Mouse (Mus musculus): ENCODE measurements at regions not wholly inside any gene's neighbourhood (a gene's known extent, or its start where the extent isn't known, plus 50 kb on each side); places are given as distances from the start of the nearest gene placed in this dataset.

DNA sequence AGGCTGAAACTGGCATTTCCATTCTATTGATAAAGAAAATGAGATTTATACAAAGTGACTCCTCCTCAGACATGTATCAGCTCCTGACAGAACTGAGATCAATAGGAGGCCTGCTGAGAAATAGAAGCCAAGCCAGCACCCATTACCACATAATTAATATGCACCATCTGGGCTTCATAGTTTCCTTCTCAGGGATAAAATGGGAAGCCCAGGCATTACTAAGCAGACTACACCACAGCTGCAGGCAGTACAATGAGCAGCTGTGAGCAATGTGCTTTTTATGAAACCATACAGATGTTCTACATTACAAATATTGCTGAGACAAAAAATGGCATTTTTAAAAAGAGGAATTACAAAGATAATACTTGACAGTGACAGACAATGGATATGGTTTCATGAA, 950.1 kb downstream of the Otol1 start:
- H3K9me3 ChIP-seq, result no peaks in the 10 kb centered on the region
- H3K4me3 ChIP-seq, result no peak overlapping the region
- H3K4me1 ChIP-seq, result no peaks in the 10 kb centered on the region
- no peak overlapping the region for H3K27ac ChIP-seq (replicated peaks)
- H3K36me3 ChIP-seq, result no peaks in the 10 kb centered on the region
- peak; percentile 54; the same call in 1 of the 2 replicates for ATAC-seq (ENCODE audit: low FRiP score, low read depth)
- no peak overlapping the region for H3K4me2 ChIP-seq (replicated peaks)
- H3K27me3 ChIP-seq, result no peaks in the 10 kb centered on the region
- no peak overlapping the region for H3K9ac ChIP-seq (replicated peaks)

DNA sequence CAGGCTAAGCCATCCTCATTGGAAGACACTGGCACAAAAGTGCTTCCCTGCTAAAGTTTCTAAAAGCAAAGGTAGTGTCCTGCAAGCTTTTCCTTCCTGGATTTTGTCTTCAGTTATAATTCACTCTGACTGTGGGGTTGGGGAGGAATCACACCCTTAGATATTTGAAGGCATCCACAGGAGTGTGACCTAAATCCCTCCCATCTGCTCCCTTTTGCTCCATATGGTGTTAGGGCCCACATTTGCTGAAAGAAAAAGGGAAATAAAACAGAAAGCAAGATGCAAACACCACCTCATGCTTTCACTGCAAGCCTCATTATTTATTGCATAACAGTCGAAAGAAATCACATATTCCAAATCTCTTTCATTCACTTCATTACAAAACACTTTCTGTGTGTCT, 955.1 kb downstream of the Otol1 start:
- no peak overlapping the region for H3K4me2 ChIP-seq (replicated peaks)
- H3K4me1 ChIP-seq, result no peaks in the 10 kb centered on the region
- 83% methylated on average over 1 of the region's 1 CpGs for WGBS
- no peak overlapping the region for H3K27ac ChIP-seq (replicated peaks)
- H3K4me3 ChIP-seq, result no peak overlapping the region
- H3K9ac ChIP-seq (replicated peaks), result no peak overlapping the region
- no peak for ATAC-seq (ENCODE audit: low FRiP score, low read depth)
- H3K27me3 ChIP-seq, result no peaks in the 10 kb centered on the region
- no peaks in the 10 kb centered on the region for H3K36me3 ChIP-seq
- no peaks in the 10 kb centered on the region for H3K9me3 ChIP-seq

DNA sequence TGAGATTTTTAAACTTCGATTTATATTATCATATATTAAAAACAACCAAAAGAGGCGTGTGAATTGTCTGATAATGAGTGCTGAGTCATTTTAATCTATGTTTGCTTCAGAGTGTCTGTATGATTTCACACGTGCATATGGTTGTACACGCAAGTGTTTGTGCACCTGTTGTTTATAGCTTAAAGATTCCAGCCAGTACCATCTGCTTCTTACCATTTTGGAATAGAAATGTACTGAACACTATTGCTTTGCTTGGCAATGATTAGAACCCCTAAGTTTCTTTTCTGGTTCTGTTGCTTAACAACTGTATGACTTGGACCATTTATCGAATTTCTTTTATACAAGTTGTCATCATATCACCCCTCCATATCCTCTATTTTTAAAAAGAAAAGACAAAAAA, 969.5 kb downstream of the Otol1 start:
- no peaks in the 10 kb centered on the region for H3K36me3 ChIP-seq
- no peak overlapping the region for H3K4me3 ChIP-seq
- H3K27me3 ChIP-seq, result no peaks in the 10 kb centered on the region
- no peaks in the 10 kb centered on the region for H3K9me3 ChIP-seq
- WGBS, result 92% methylated on average over 5 of the region's 5 CpGs
- no peak overlapping the region for H3K9ac ChIP-seq (replicated peaks)
- H3K4me2 ChIP-seq (replicated peaks), result no peak overlapping the region
- H3K27ac ChIP-seq (replicated peaks), result no peak overlapping the region
- no peaks in the 10 kb centered on the region for H3K4me1 ChIP-seq
- ATAC-seq (ENCODE audit: low FRiP score, low read depth), result no peak

GRCm38 (mm10) chr3:70990916-70991315, 983.5 kb downstream of the Otol1 start:
- Histone ChIP-seq H3K4me3 (no peak overlapping the region), H3K4me1 (no peaks in the 10 kb centered on the region)
- 68% methylated on average over 1 of the region's 1 CpGs for WGBS

DNA sequence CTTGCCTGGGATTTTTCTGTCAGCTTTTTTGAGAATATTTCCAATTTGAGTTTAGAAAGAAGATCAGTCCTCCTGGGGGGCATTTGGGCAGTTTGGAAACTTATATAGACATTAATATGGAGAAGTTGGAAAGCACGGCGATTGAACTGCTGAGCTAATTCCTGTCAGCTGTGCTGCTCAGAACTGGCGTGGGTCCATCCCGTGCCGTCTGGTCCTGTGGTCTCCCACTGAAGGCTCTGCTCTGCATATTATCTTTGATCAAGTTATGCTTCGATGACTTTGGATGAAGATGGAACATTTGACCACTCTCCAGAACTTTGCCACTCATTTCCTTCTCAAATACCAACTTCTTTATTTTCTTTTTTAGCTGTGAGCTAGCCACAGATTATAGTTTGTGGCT, 995.6 kb downstream of the Otol1 start:
- Histone ChIP-seq H3K9me3 (no peaks in the 10 kb centered on the region), H3K4me1 (no peaks in the 10 kb centered on the region), H3K27ac (replicated peaks) (no peak overlapping the region), H3K9ac (replicated peaks) (no peak overlapping the region), H3K27me3 (no peaks in the 10 kb centered on the region), H3K4me3 (no peak overlapping the region), H3K36me3 (no peaks in the 10 kb centered on the region), H3K4me2 (replicated peaks) (no peak overlapping the region)
- no peak for ATAC-seq (ENCODE audit: low FRiP score, low read depth)
- 88% methylated on average over 6 of the region's 6 CpGs for WGBS

More at GRCm38 (mm10) chr3:70990916-70991315, 983.5 kb downstream of the Otol1 start:
- Histone ChIP-seq H3K9me3 (no peaks in the 10 kb centered on the region), H3K27ac (replicated peaks) (no peak overlapping the region), H3K36me3 (no peaks in the 10 kb centered on the region), H3K9ac (replicated peaks) (no peak overlapping the region), H3K27me3 (no peaks in the 10 kb centered on the region), H3K4me2 (replicated peaks) (no peak overlapping the region)
- ATAC-seq (ENCODE audit: low FRiP score, low read depth), result no peak
